Mouse (Mus musculus) MEL (cell line): ENCODE results near the gene Pdlim1.

Experiments
- E2F4 ChIP-seq: IDR thresholded peaks from 2 replicates; pipeline ENCODE4 v1.6.1; 2011; ENCODE audit warnings: low read depth, low read length, improper control_type of control experiment, borderline replicate concordance
- EP300 ChIP-seq, 2 experiments: IDR thresholded peaks; 2 replicates each; pipeline ENCODE4 v1.6.1; 2011; ENCODE audit warnings: improper control_type of control experiment in 2 of 2, low read length in 2 of 2, low read depth in 1 of 2, mild to moderate bottlenecking in 1 of 2
- GABPA ChIP-seq: IDR thresholded peaks from 2 replicates; pipeline ENCODE4 v1.6.1; 2012; ENCODE audit warnings: low read depth, mild to moderate bottlenecking, inconsistent platforms, low read length, improper control_type of control experiment, moderate library complexity
- MYB ChIP-seq: IDR thresholded peaks from 2 replicates; pipeline ENCODE4 v1.6.1; 2011; ENCODE audit warnings: mild to moderate bottlenecking, low read depth, low read length, improper control_type of control experiment
- TBP ChIP-seq: IDR thresholded peaks from 2 replicates; pipeline ENCODE4 v1.8.0; 2011; ENCODE audit warnings: low read depth, low read length, improper control_type of control experiment
- USF1 ChIP-seq: IDR thresholded peaks from 2 replicates; pipeline ENCODE4 v1.6.1; 2014; ENCODE audit warnings: low read depth, mild to moderate bottlenecking, inconsistent platforms, low read length, improper control_type of control experiment, moderate library complexity
- USF2 ChIP-seq, 2 experiments: IDR thresholded peaks; 2 replicates each; pipeline ENCODE4 v1.6.1; 2011 to 2012; ENCODE audit warnings: improper control_type of control experiment in 2 of 2, low read length in 2 of 2, borderline replicate concordance in 1 of 2, inconsistent platforms in 1 of 2, low read depth in 1 of 2, mild to moderate bottlenecking in 1 of 2; ENCODE audit not compliant: insufficient read depth in 1 of 2

DNA sequence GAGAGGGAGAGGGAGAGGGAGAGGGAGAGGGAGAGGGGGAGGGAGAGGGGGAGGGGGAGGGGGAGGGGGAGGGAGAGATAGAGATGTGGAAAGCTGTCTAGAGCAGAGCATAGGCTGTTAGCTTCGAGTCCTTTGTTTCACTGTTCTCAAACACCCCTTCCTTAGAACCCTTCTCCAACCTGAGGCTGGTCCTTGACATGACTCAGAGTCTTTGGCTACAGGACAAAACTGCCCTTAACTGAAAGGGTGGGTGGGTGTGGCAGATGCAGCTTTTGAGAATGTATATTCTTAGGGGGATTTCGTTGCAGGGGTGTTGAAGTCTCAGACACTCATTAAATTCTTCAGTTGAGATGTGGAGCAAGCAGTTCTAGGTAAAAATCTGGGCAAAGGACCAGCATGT is 11.8 kb upstream of the Pdlim1 start:
- TF ChIP-seq TBP (no peak), E2F4 (no peak), GABPA (no peak), MYB (no peak), USF1 (no peak), USF2 (IDR thresholded peaks at IDR 0.05; ENCODE audit: borderline replicate concordance in 1 of 2, insufficient read depth in 1 of 2, low read depth in 1 of 2, low read length in 2 of 2) (no peak), EP300 (IDR thresholded peaks at IDR 0.05; ENCODE audit: low read depth in 1 of 2, low read length in 2 of 2) (no peak)
